Mouse (Mus musculus): ENCODE measurements around the gene Lrrc46. TPM values are rescaled to one million over a fixed set of nuclear protein-coding genes. Genes with fewer than 3 reads are reported as not detected.

Lrrc46 gene
- polyA plus RNA-seq, 1 experiment from 2014 or later, result 0.17 TPM

GRCm38 (mm10) chr11:97080291-97080690 lies 39.1 kb upstream of the Lrrc46 start:
- no peak for ATAC-seq
- no peak overlapping the region for H3K4me3 ChIP-seq (ENCODE audit: low read depth, low read length)
- no peak for TF ChIP-seq CTCF (IDR thresholded peaks at IDR 0.05; ENCODE audit: low read depth)
- H3K9ac ChIP-seq (ENCODE audit: low read depth, low read length), result no peak overlapping the region
- no peaks in the 10 kb centered on the region; the same call in 1 of the 2 replicates for H3K27me3 ChIP-seq (replicated peaks; ENCODE audit: control insufficient read depth, insufficient read depth, low read length)
- H3K4me2 ChIP-seq (replicated peaks; ENCODE audit: low read depth), result no peak overlapping the region
- H3K36me3 ChIP-seq (ENCODE audit: control insufficient read depth, insufficient read depth), result no peaks in the 10 kb centered on the region
- no peaks in the 10 kb centered on the region for H3K9me3 ChIP-seq (ENCODE audit: control insufficient read depth)
- WGBS, result 40% methylated on average over 9 of the region's 9 CpGs
- H3K4me1 ChIP-seq (replicated peaks; ENCODE audit: control insufficient read depth, insufficient read depth, low read length), result no peaks in the 10 kb centered on the region
- no peak overlapping the region for H3K27ac ChIP-seq (ENCODE audit: low read depth, low read length)

GRCm38 (mm10) chr11:97078751-97079150 lies 37.5 kb upstream of the Lrrc46 start:
- TF ChIP-seq CTCF (IDR thresholded peaks at IDR 0.05; ENCODE audit: low read depth), result no peak
- no peak overlapping the region for H3K27ac ChIP-seq (ENCODE audit: low read depth, low read length)
- no peaks in the 10 kb centered on the region; the same call in 1 of the 2 replicates for H3K27me3 ChIP-seq (replicated peaks; ENCODE audit: control insufficient read depth, insufficient read depth, low read length)
- H3K9ac ChIP-seq (ENCODE audit: low read depth, low read length), result no peak overlapping the region
- ATAC-seq, result no peak
- whole genome bisulfite sequencing, result 38% methylated on average over 4 of the region's 4 CpGs
- H3K4me3 ChIP-seq (ENCODE audit: low read depth, low read length), result no peak overlapping the region
- no peak overlapping the region for H3K4me2 ChIP-seq (replicated peaks; ENCODE audit: low read depth)
- H3K36me3 ChIP-seq (ENCODE audit: control insufficient read depth, insufficient read depth), result no peaks in the 10 kb centered on the region
- no peaks in the 10 kb centered on the region for H3K4me1 ChIP-seq (replicated peaks; ENCODE audit: control insufficient read depth, insufficient read depth, low read length)
- no peaks in the 10 kb centered on the region for H3K9me3 ChIP-seq (ENCODE audit: control insufficient read depth)

GRCm38 (mm10) chr11:97074235-97074634 lies 33.0 kb upstream of the Lrrc46 start:
- 70% methylated on average over 8 of the region's 8 CpGs for WGBS
- Histone ChIP-seq H3K36me3 (ENCODE audit: control insufficient read depth, insufficient read depth) (no peaks in the 10 kb centered on the region), H3K9me3 (ENCODE audit: control insufficient read depth) (no peaks in the 10 kb centered on the region), H3K4me3 (ENCODE audit: low read depth, low read length) (no peak overlapping the region), H3K9ac (ENCODE audit: low read depth, low read length) (no peak overlapping the region), H3K4me2 (replicated peaks; ENCODE audit: low read depth) (no peak overlapping the region), H3K4me1 (replicated peaks; ENCODE audit: control insufficient read depth, insufficient read depth, low read length) (no peaks in the 10 kb centered on the region), H3K27me3 (replicated peaks; ENCODE audit: control insufficient read depth, insufficient read depth, low read length) (no peaks in the 10 kb centered on the region), H3K27ac (ENCODE audit: low read depth, low read length) (no peak overlapping the region)
- TF ChIP-seq CTCF (IDR thresholded peaks at IDR 0.05; ENCODE audit: low read depth), result no peak
- no peak for ATAC-seq

GRCm38 (mm10) chr11:97072533-97072932 lies 31.3 kb upstream of the Lrrc46 start:
- no peaks in the 10 kb centered on the region for H3K4me1 ChIP-seq (replicated peaks; ENCODE audit: control insufficient read depth, insufficient read depth, low read length)
- TF ChIP-seq CTCF (IDR thresholded peaks at IDR 0.05; ENCODE audit: low read depth), result peak; percentile 86
- no peak overlapping the region for H3K9ac ChIP-seq (ENCODE audit: low read depth, low read length)
- no peaks in the 10 kb centered on the region for H3K27me3 ChIP-seq (replicated peaks; ENCODE audit: control insufficient read depth, insufficient read depth, low read length)
- ATAC-seq, result no peak
- no peak overlapping the region for H3K4me3 ChIP-seq (ENCODE audit: low read depth, low read length)
- 28% methylated on average over 3 of the region's 3 CpGs for WGBS
- H3K36me3 ChIP-seq (ENCODE audit: control insufficient read depth, insufficient read depth), result peaks cover 8% of the 10 kb centered on the region; the same call in 1 of the 2 replicates
- H3K9me3 ChIP-seq (ENCODE audit: control insufficient read depth), result no peaks in the 10 kb centered on the region
- H3K27ac ChIP-seq (ENCODE audit: low read depth, low read length), result no peak overlapping the region
- H3K4me2 ChIP-seq (replicated peaks; ENCODE audit: low read depth), result no peak overlapping the region

GRCm38 (mm10) chr11:97071129-97071528 lies 29.9 kb upstream of the Lrrc46 start:
- no peak overlapping the region for H3K27ac ChIP-seq (ENCODE audit: low read depth, low read length)
- no peaks in the 10 kb centered on the region for H3K27me3 ChIP-seq (replicated peaks; ENCODE audit: control insufficient read depth, insufficient read depth, low read length)
- no peak overlapping the region for H3K4me2 ChIP-seq (replicated peaks; ENCODE audit: low read depth)
- H3K4me1 ChIP-seq (replicated peaks; ENCODE audit: control insufficient read depth, insufficient read depth, low read length), result no peaks in the 10 kb centered on the region
- ATAC-seq, result no peak
- H3K36me3 ChIP-seq (ENCODE audit: control insufficient read depth, insufficient read depth), result peaks cover 22% of the 10 kb centered on the region; the same call in 1 of the 2 replicates
- no peak for TF ChIP-seq CTCF (IDR thresholded peaks at IDR 0.05; ENCODE audit: low read depth)
- no peak overlapping the region for H3K9ac ChIP-seq (ENCODE audit: low read depth, low read length)
- no peak overlapping the region for H3K4me3 ChIP-seq (ENCODE audit: low read depth, low read length)
- WGBS, result 67% methylated on average over 1 of the region's 1 CpGs
- no peaks in the 10 kb centered on the region for H3K9me3 ChIP-seq (ENCODE audit: control insufficient read depth)

- no peaks in the 10 kb centered on the region for H3K9me3 ChIP-seq (ENCODE audit: control insufficient read depth)
- no peak overlapping the region for H3K9ac ChIP-seq (ENCODE audit: low read depth, low read length)
- H3K27me3 ChIP-seq (replicated peaks; ENCODE audit: control insufficient read depth, insufficient read depth, low read length), result no peaks in the 10 kb centered on the region
- ATAC-seq, result peak; percentile 34; the same call in 1 of the 2 replicates
- peaks cover 23% of the 10 kb centered on the region; the same call in 1 of the 2 replicates for H3K36me3 ChIP-seq (ENCODE audit: control insufficient read depth, insufficient read depth)
- H3K4me1 ChIP-seq (replicated peaks; ENCODE audit: control insufficient read depth, insufficient read depth, low read length), result 0 out of 2 replicates have a peak, but pooled peaks cover 3% of the 10 kb centered on the region
- H3K27ac ChIP-seq (ENCODE audit: low read depth, low read length), result no peak overlapping the region
- WGBS, result 53% methylated on average over 2 of the region's 2 CpGs
- H3K4me3 ChIP-seq (ENCODE audit: low read depth, low read length), result no peak overlapping the region
- no peak for TF ChIP-seq CTCF (IDR thresholded peaks at IDR 0.05; ENCODE audit: low read depth)
- H3K4me2 ChIP-seq (replicated peaks; ENCODE audit: low read depth), result no peak overlapping the region
These were observed 28.6 kb upstream of the Lrrc46 start for GRCm38 (mm10) chr11:97069770-97070169.

GRCm38 (mm10) chr11:97069333-97069732 lies 28.1 kb upstream of the Lrrc46 start:
- no peaks in the 10 kb centered on the region for H3K27me3 ChIP-seq (replicated peaks; ENCODE audit: control insufficient read depth, insufficient read depth, low read length)
- H3K4me1 ChIP-seq (replicated peaks; ENCODE audit: control insufficient read depth, insufficient read depth, low read length), result 0 out of 2 replicates have a peak, but pooled peaks cover 3% of the 10 kb centered on the region
- TF ChIP-seq CTCF (IDR thresholded peaks at IDR 0.05; ENCODE audit: low read depth), result no peak
- no peak overlapping the region for H3K4me3 ChIP-seq (ENCODE audit: low read depth, low read length)
- H3K9ac ChIP-seq (ENCODE audit: low read depth, low read length), result no peak overlapping the region
- no peak for ATAC-seq
- H3K4me2 ChIP-seq (replicated peaks; ENCODE audit: low read depth), result no peak overlapping the region
- peak overlapping the region; percentile 35; the same call in 1 of the 2 replicates for H3K27ac ChIP-seq (ENCODE audit: low read depth, low read length)
- 54% methylated on average over 1 of the region's 1 CpGs for WGBS
- peaks cover 23% of the 10 kb centered on the region; the same call in 1 of the 2 replicates for H3K36me3 ChIP-seq (ENCODE audit: control insufficient read depth, insufficient read depth)
- H3K9me3 ChIP-seq (ENCODE audit: control insufficient read depth), result no peaks in the 10 kb centered on the region
